Mouse (Mus musculus) ES-E14 (cell line): ENCODE data around the gene Phlpp1.

Experiments
- HCFC1 ChIP-seq: IDR thresholded peaks from 2 replicates; pipeline ENCODE4 v1.6.1; 2012; ENCODE audit warnings: low read length, inconsistent platforms, borderline replicate concordance; ENCODE audit not compliant: insufficient read depth
- MAFK ChIP-seq: IDR thresholded peaks from 2 replicates; pipeline ENCODE4 v1.6.1; 2014; ENCODE audit warnings: mild to moderate bottlenecking, low read depth, low read length, inconsistent platforms; ENCODE audit not compliant: insufficient read depth
- ZC3H11A ChIP-seq: IDR thresholded peaks from 2 replicates; pipeline ENCODE4 v1.6.1; 2012; ENCODE audit warnings: low read depth, mild to moderate bottlenecking, inconsistent platforms, low read length, borderline replicate concordance
- ZNF384 ChIP-seq: IDR thresholded peaks from 2 replicates; pipeline ENCODE4 v1.6.1; 2012; ENCODE audit warnings: low read depth, low read length, inconsistent platforms

DNA sequence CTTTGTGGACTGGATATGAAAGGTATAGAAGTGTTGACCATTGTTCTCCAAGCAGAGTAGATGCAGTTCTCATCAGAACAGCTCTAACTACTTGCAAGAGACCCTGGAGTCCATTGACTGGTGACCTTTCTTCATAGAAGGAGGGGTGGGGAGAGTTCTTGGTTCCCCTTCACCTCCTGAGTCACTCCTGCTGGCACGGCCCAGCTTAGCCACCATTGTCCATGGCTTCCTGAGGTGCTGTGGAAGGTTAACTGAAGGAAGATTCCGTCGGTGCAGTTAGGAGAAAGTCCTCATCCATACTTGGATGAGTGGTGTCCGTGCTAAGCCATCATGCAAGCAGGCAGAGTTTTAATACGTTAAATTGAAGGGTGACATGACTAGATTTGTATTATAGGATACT is 17.8 kb downstream of the Phlpp1 start:
- TF ChIP-seq ZNF384 (no peak), HCFC1 (no peak), MAFK (no peak), ZC3H11A (no peak)
